Mouse (Mus musculus): ENCODE measurements around the gene Slc9a9. TPM values are rescaled to one million over a fixed set of nuclear protein-coding genes. Genes with fewer than 3 reads are reported as not detected.

Gene Slc9a9
- polyA plus RNA-seq, 1 experiment = not detected

DNA sequence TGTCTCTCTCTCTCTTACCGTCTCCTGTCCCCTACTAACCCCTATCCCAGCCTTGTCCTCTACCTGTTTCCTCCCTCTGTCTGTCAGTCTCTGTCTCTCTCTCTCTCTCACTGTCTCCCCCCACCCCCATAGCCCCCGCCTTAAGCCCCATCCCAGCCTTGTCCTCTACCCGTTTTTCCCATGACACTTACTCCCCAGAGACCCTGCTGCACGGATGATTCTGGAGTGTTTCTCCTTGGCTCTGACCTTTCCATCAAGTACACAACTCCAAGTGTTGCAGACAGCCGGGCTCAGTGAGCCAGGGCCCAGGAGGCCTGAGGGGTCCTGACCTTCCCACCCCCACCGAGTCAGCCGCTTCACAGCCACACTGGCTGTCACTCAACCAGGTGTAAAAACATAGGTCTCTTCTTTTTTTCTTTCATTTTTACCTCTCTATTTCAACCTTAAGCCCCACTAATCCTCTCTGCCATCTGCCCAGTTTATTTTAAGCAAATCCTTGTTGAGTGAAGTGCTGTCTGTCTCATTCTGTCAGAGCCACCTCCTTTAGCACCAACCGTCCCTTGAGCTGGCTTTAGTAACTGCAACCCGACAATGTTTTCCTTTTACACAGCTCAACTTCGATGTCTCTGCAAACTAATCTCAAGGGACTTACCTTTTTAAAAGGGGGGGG is 32.4 kb downstream of the Slc9a9 start:
- Histone ChIP-seq H3K4me1 (ENCODE audit: control insufficient read depth, insufficient read depth, low read length) (peaks cover 7% of the 10 kb centered on the region), H3K4me3 (ENCODE audit: insufficient read depth, low read depth, low read length) (no peak overlapping the region), H3K27ac (ENCODE audit: insufficient read depth, low read depth, low read length) (no peak overlapping the region)
- TF ChIP-seq CTCF (IDR thresholded peaks at IDR 0.05; ENCODE audit: insufficient read depth, low read depth, low read length) = no peak
- TF ChIP-seq POLR2A (IDR thresholded peaks at IDR 0.05; ENCODE audit: insufficient read depth, low read depth, low read length) = no peak
- 70% methylated on average over 10 of the region's 10 CpGs for WGBS

DNA sequence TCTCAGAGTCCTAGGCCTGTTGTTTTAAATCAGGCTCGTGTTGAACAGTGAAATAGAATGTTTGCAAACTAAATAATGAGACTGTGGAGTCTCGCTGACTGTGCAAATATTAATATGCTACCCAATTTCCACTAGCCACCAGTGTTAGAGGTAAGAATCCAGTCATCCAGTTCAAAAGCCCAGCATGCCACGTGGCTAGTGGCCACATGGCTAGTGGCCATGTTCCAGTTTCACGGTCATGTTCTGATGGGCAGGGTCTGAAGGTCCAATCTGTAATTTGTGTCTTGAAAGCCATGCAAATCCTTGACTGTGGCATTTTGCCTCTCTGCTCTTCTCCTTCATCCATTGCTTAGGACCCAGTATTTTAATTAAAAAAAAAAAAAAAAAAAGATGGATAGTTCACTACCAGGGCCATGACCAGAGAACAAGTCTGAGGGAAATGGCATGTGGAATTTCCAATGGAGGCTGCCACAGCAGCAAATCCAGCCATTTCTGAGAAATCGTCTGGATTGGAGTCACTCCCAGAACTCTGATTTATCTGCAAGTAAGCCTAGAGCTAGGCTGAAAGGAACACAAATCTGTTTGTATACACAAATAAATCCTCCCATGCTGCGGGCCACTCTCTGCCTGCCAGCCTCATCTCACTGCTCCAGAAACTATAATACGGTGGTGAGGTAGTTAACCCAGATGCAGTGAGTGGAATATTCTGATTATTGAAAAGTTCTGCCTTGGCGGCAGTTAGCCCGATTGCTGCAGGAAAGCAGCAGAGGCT is 35.5 kb downstream of the Slc9a9 start:
- no peak overlapping the region for H3K27ac ChIP-seq (ENCODE audit: insufficient read depth, low read depth, low read length)

DNA sequence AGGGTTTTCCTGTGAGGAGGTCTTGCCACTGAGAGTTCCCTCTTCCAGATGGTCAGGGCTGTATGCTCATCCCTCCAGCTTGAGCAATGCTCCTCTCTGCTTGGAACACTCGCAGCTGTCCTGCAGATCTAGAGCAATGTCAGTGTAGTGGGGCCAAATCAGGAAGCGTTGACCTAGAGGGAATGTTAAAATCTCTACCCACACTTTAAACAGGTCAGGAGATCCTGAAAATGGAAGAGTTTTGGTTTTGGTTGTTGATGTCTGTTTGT is 36.0 kb downstream of the Slc9a9 start:
- no peak for TF ChIP-seq CTCF (IDR thresholded peaks at IDR 0.05; ENCODE audit: insufficient read depth, low read depth, low read length)
- no peak for TF ChIP-seq POLR2A (IDR thresholded peaks at IDR 0.05; ENCODE audit: insufficient read depth, low read depth, low read length)
- no peak overlapping the region for H3K27ac ChIP-seq (ENCODE audit: insufficient read depth, low read depth, low read length)

More for the DNA sequence above, 35.5 kb downstream of the Slc9a9 start:
- no peak overlapping the region for H3K4me3 ChIP-seq (ENCODE audit: insufficient read depth, low read depth, low read length)
- H3K4me1 ChIP-seq (ENCODE audit: control insufficient read depth, insufficient read depth, low read length) = peaks cover 5% of the 10 kb centered on the region; the same call in 1 of the 2 replicates
- TF ChIP-seq POLR2A (IDR thresholded peaks at IDR 0.05; ENCODE audit: insufficient read depth, low read depth, low read length) (no peak), CTCF (IDR thresholded peaks at IDR 0.05; ENCODE audit: insufficient read depth, low read depth, low read length) (no peak)
- 49% methylated on average over 9 of the region's 9 CpGs for WGBS

DNA sequence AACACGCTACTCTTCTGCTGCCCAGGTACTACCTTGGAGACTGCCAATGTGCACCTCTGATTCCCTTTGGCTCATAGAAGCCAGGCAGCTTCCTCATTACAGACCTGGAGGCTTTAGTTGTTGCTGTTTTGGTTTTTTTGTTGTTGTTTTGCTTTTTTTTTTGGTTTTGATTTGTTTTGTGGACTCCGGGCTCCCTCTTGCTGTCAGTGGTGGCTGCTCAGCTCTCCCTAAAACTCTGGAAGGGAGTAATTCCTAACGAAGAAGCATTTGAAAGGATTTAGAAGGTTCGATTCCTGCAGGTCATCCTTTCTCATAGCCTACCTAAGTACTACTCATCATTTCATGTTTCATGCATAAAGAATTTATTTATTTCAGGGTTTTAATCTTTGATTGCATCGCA is 42.4 kb downstream of the Slc9a9 start:
- no peak for TF ChIP-seq POLR2A (IDR thresholded peaks at IDR 0.05; ENCODE audit: insufficient read depth, low read depth, low read length)
- TF ChIP-seq CTCF (IDR thresholded peaks at IDR 0.05; ENCODE audit: insufficient read depth, low read depth, low read length) = no peak
- WGBS = 76% methylated on average over 5 of the region's 5 CpGs
- no peak overlapping the region for H3K27ac ChIP-seq (ENCODE audit: insufficient read depth, low read depth, low read length)
- no peaks in the 10 kb centered on the region for H3K4me1 ChIP-seq (ENCODE audit: control insufficient read depth, insufficient read depth, low read length)
- H3K4me3 ChIP-seq (ENCODE audit: insufficient read depth, low read depth, low read length) = no peak overlapping the region

More for the DNA sequence above, 36.0 kb downstream of the Slc9a9 start:
- H3K4me1 ChIP-seq (ENCODE audit: control insufficient read depth, insufficient read depth, low read length) = peaks cover 5% of the 10 kb centered on the region; the same call in 1 of the 2 replicates
- 79% methylated on average over 2 of the region's 2 CpGs for WGBS
- no peak overlapping the region for H3K4me3 ChIP-seq (ENCODE audit: insufficient read depth, low read depth, low read length)

DNA sequence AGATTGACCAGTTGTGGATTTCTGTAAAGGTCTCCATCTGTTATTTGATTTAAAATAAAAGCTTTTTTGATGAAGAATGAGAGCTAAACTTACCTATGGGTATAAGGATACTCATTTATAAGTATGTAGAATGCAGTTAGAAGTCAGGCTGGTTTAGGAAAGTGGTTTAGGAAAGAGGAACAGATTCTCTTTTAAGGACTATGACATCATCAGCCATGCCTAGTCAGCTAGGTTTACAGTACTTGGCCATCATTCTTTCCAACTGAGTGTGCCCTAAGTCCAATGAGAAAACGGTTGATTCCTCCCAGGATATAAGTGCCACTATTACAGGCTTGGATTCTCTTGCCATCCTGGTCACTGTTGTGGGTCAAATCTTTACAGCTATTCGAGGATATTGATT is 47.0 kb downstream of the Slc9a9 start:
- no peaks in the 10 kb centered on the region for H3K4me1 ChIP-seq (ENCODE audit: control insufficient read depth, insufficient read depth, low read length)

DNA sequence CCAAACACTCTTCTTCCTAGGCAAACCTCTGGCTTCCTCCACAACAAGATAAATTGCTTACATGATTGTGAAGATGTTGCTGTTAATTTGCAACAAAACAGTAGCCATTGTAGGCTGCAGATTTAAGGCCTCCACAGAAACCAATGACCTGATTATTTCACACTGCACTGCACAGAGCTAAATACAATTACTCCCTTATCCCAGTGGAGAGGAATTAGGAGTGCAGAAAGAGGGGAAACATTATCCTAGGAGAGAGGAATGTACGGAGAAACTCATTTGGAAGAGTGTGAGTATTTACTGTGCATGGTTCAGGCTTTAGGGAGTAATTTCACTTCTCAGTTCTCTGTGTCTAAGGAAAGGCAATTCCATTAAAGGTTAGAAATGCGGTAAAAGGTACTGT is 53.9 kb downstream of the Slc9a9 start:
- WGBS = 55% methylated on average over 2 of the region's 2 CpGs
- Histone ChIP-seq H3K4me3 (ENCODE audit: insufficient read depth, low read depth, low read length) (no peak overlapping the region), H3K4me1 (ENCODE audit: control insufficient read depth, insufficient read depth, low read length) (no peaks in the 10 kb centered on the region), H3K27ac (ENCODE audit: insufficient read depth, low read depth, low read length) (no peak overlapping the region)
- TF ChIP-seq CTCF (IDR thresholded peaks at IDR 0.05; ENCODE audit: insufficient read depth, low read depth, low read length) = no peak
- no peak for TF ChIP-seq POLR2A (IDR thresholded peaks at IDR 0.05; ENCODE audit: insufficient read depth, low read depth, low read length)

More for the DNA sequence above, 47.0 kb downstream of the Slc9a9 start:
- TF ChIP-seq CTCF (IDR thresholded peaks at IDR 0.05; ENCODE audit: insufficient read depth, low read depth, low read length) (no peak), POLR2A (IDR thresholded peaks at IDR 0.05; ENCODE audit: insufficient read depth, low read depth, low read length) (no peak)
- WGBS = 77% methylated on average over 2 of the region's 2 CpGs
- H3K27ac ChIP-seq (ENCODE audit: insufficient read depth, low read depth, low read length) = no peak overlapping the region
- H3K4me3 ChIP-seq (ENCODE audit: insufficient read depth, low read depth, low read length) = no peak overlapping the region

DNA sequence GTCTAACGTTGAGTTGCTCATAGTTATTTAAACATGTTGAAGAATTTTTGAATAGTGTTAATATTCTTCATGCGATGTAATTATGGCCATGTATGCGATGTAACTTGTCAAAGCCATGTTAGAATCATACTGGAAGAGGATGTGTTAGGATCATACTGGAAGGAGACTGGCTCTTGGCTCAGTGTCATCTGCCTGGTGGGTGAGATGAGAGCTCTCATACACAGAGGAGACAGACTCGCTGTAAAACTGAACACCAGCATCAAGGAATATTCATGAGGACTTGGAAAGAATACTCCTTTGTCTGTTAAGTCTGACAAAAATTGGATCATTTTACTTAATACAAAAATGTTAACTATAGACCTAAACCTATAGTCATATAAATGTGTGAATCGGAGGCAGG is 55.4 kb downstream of the Slc9a9 start:
- WGBS = 82% methylated on average over 5 of the region's 5 CpGs
- Histone ChIP-seq H3K4me3 (ENCODE audit: insufficient read depth, low read depth, low read length) (no peak overlapping the region), H3K4me1 (ENCODE audit: control insufficient read depth, insufficient read depth, low read length) (no peaks in the 10 kb centered on the region), H3K27ac (ENCODE audit: insufficient read depth, low read depth, low read length) (no peak overlapping the region)
- TF ChIP-seq POLR2A (IDR thresholded peaks at IDR 0.05; ENCODE audit: insufficient read depth, low read depth, low read length) (no peak), CTCF (IDR thresholded peaks at IDR 0.05; ENCODE audit: insufficient read depth, low read depth, low read length) (no peak)

DNA sequence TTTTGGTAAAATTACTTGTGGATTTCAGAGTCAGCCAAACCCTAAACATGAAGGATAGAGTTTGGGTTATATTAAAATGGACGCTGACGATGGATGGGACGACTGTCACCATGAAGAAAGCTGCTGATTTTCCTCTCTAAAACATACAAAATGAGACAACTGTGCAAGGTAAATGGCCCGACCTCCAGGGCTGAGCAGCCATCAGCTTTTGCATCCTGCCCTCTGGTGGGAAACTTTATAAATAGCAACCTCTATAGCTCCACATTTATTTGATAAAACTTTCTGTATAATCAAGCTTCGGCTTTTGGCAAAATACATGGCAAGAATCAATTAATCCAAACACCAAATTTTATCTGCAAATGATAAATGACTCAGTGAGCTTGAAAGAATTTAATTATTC is 57.7 kb downstream of the Slc9a9 start:
- Histone ChIP-seq H3K27ac (ENCODE audit: insufficient read depth, low read depth, low read length) (no peak overlapping the region), H3K4me1 (ENCODE audit: control insufficient read depth, insufficient read depth, low read length) (peaks cover 3% of the 10 kb centered on the region), H3K4me3 (ENCODE audit: insufficient read depth, low read depth, low read length) (no peak overlapping the region)
- TF ChIP-seq CTCF (IDR thresholded peaks at IDR 0.05; ENCODE audit: insufficient read depth, low read depth, low read length) = no peak
- no peak for TF ChIP-seq POLR2A (IDR thresholded peaks at IDR 0.05; ENCODE audit: insufficient read depth, low read depth, low read length)
- WGBS = 34% methylated on average over 5 of the region's 5 CpGs

DNA sequence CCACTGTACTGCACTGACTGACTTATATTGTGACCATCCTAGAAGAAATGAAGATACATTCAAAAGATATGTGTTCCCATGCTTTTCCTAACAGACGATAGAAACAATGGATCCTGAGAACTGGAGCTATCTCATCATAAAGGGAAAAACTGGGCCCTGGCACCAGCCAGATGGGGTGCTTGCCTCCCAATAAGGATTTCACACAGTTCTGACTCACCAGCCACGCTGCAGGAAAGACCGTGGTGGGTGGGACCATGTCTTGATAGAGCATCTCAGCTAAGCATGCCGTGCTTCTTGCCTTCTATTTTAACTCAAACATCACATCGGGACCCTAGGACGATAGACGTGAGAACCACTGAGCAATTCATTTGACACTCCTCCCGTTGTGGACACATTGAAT is 60.7 kb downstream of the Slc9a9 start:
- Histone ChIP-seq H3K27ac (ENCODE audit: insufficient read depth, low read depth, low read length) (no peak overlapping the region), H3K4me1 (ENCODE audit: control insufficient read depth, insufficient read depth, low read length) (peaks cover 3% of the 10 kb centered on the region), H3K4me3 (ENCODE audit: insufficient read depth, low read depth, low read length) (no peak overlapping the region)
- no peak for TF ChIP-seq POLR2A (IDR thresholded peaks at IDR 0.05; ENCODE audit: insufficient read depth, low read depth, low read length)
- no peak for TF ChIP-seq CTCF (IDR thresholded peaks at IDR 0.05; ENCODE audit: insufficient read depth, low read depth, low read length)
- 67% methylated on average over 8 of the region's 8 CpGs for WGBS

Data from olfactory bulb, adult 2 months (tissue).